Mouse (Mus musculus) hematopoietic stem cell, adult 5-6 weeks (primary cell): ENCODE data around the gene Vcl. TPM values are rescaled to one million over a fixed set of nuclear protein-coding genes. Genes with fewer than 3 reads are reported as not detected.

Experiments used
- ATAC-seq, 2 experiments: fragments of 125-278 bp in 1 of 2; replicated peaks in 1 of 2; 2 replicates each; pipeline ENCODE4 v1.8.0; 2016 to 2017; ENCODE audit warnings: inconsistent platforms in 2 of 2, mild to moderate bottlenecking in 2 of 2, moderate number of reproducible peaks in 2 of 2, low read depth in 1 of 2, moderate TSS enrichment in 1 of 2; ENCODE audit not compliant: low FRiP score in 2 of 2, poor library complexity in 2 of 2, severe bottlenecking in 2 of 2, insufficient read depth in 1 of 2, low TSS enrichment in 1 of 2
- total RNA-seq: library from RNA; stranded (forward); fragments of 172-1452, 232-1000 nt; gene quantifications from 2 replicates; pipeline ENCODE4 v1.2.3, GENCODE M21; 2017

Gene Vcl
- total RNA-seq, 1 experiment from 2014 or later: 34.2 TPM

GRCm38 (mm10) chr14:20983832-20984231 is 54.6 kb downstream of the Vcl start:
- ATAC-seq: no peak

- ATAC-seq: no peak
These were observed 56.3 kb downstream of the Vcl start for GRCm38 (mm10) chr14:20985482-20985881.

- no peak for ATAC-seq
These were observed 62.3 kb downstream of the Vcl start for GRCm38 (mm10) chr14:20991492-20991891.

- peak; percentile 48 to 73; a peak in 3 of 4 replicates for ATAC-seq
These were observed 64.0 kb downstream of the Vcl start for GRCm38 (mm10) chr14:20993067-20993691.

- ATAC-seq: no peak
These were observed 65.3 kb downstream of the Vcl start for GRCm38 (mm10) chr14:20994475-20994874.

- no peak for ATAC-seq
These were observed 66.3 kb downstream of the Vcl start for GRCm38 (mm10) chr14:20995497-20995896.

GRCm38 (mm10) chr14:20996361-20996760 is 67.2 kb downstream of the Vcl start:
- ATAC-seq: no peak

GRCm38 (mm10) chr14:20997548-20997947 is 68.3 kb downstream of the Vcl start:
- no peak for ATAC-seq

- no peak for ATAC-seq
These were observed 70.4 kb downstream of the Vcl start for GRCm38 (mm10) chr14:20999617-21000016.

GRCm38 (mm10) chr14:21013800-21014334 is 84.7 kb downstream of the Vcl start:
- ATAC-seq: no peak

GRCm38 (mm10) chr14:21017871-21018270 is 88.7 kb downstream of the Vcl start:
- ATAC-seq: no peak

GRCm38 (mm10) chr14:21018977-21019376 is 89.8 kb downstream of the Vcl start:
- ATAC-seq: peak; percentile 59 to 69; a peak in 3 of 4 replicates

- no peak for ATAC-seq
These were observed 91.2 kb downstream of the Vcl start for GRCm38 (mm10) chr14:21020435-21020834.

GRCm38 (mm10) chr14:21027542-21027941 is 98.3 kb downstream of the Vcl start:
- no peak for ATAC-seq

GRCm38 (mm10) chr14:21029025-21029659 is 99.9 kb downstream of the Vcl start:
- no peak for ATAC-seq

- ATAC-seq: peak; percentile 96 to 99
These were observed 102.7 kb downstream of the Vcl start for GRCm38 (mm10) chr14:21031783-21032511.

- ATAC-seq: no peak
These were observed 105.1 kb downstream of the Vcl start for GRCm38 (mm10) chr14:21034271-21034670.

- no peak for ATAC-seq
These were observed 105.6 kb downstream of the Vcl start for GRCm38 (mm10) chr14:21034791-21035190.
